Mouse (Mus musculus) forebrain, embryonic 14.5 days (tissue): ENCODE measurements at regions not wholly inside any gene's neighbourhood (a gene's known extent, or its start where the extent isn't known, plus 50 kb on each side); places are given as distances from the start of the nearest gene placed in this dataset.

ENCODE experiments used
- ATAC-seq: fragments of 200-750 bp; cut with Nextera tagmentation; 2 replicates; pipeline ENCODE4 v1.8.0; 2017; ENCODE audit warnings: mild to moderate bottlenecking, moderate library complexity
- DNase-seq: peaks from one replicate; pipeline ENCODE4 v3.0.0-alpha.2; 2015; ENCODE audit warnings: low spot score
- H3K27ac ChIP-seq: fragments of 300-500 bp; sonication (generic); 2 replicates; pipeline ENCODE4 v1.5.1; 2014; ENCODE audit warnings: low read depth, mild to moderate bottlenecking, control low read depth, low read length, moderate library complexity
- H3K27me3 ChIP-seq: fragments of 300-500 bp; sonication (generic); replicated peaks from 2 replicates; pipeline ENCODE4 v1.6.1; 2014; ENCODE audit warnings: low read length, control low read depth, mixed read lengths; ENCODE audit not compliant: control insufficient read depth, insufficient read depth
- H3K36me3 ChIP-seq: fragments of 300-500 bp; sonication (generic); 2 replicates; pipeline ENCODE4 v1.6.1; 2014; ENCODE audit warnings: low read length, control low read depth; ENCODE audit not compliant: control insufficient read depth, insufficient read depth
- H3K4me1 ChIP-seq: fragments of 300-500 bp; sonication (generic); 2 replicates; pipeline ENCODE4 v1.6.1; 2014; ENCODE audit warnings: antibody characterized with exemption, low read length, control low read depth; ENCODE audit not compliant: control insufficient read depth, insufficient read depth
- H3K4me2 ChIP-seq: fragments of 300-500 bp; sonication (generic); 2 replicates; pipeline ENCODE4 v1.6.1; 2014; ENCODE audit warnings: mild to moderate bottlenecking, control low read depth, low read length
- H3K4me3 ChIP-seq: fragments of 300-500 bp; sonication (generic); 2 replicates; pipeline ENCODE4 v1.5.1; 2014; ENCODE audit warnings: low read depth, low read length, control low read depth
- H3K9ac ChIP-seq: fragments of 300-500 bp; sonication (generic); 2 replicates; pipeline ENCODE4 v1.6.1; 2014; ENCODE audit warnings: mild to moderate bottlenecking, low read length, control low read depth, moderate library complexity
- H3K9me3 ChIP-seq: fragments of 300-500 bp; sonication (generic); replicated peaks from 2 replicates; pipeline ENCODE4 v1.6.1; 2016; ENCODE audit warnings: low read length, control low read depth, mixed read lengths; ENCODE audit not compliant: control insufficient read depth
- WGBS: fragments of 180-500 bp; shearing (Covaris S2); extraction: QIAGEN DNeasy Blood & Tissue Kit; methylation state at CpG from one replicate; pipeline ENCODE4 v1.1.7; 2014; 5-methylcytosine and 5-hydroxymethylcytosine counted together

DNA sequence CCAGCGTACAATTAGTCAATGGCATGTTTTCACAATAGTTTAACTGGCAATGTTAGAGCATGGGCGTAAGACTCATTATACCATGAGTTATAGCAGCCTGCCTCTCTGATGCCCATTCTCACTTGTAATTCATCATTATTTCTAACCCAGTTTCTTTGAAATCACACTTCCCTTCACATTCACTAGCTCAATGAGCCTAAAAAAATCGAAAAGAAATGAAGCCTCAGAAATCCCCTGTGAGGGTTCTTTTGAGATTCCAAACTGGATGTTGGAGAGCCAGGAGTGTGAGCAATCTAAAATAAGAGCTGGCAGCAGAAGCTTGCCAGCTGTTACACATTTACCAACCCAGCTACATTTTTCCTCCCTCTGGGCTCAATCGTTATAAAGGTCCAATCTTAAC, 93.9 kb upstream of the Cav2 start:
- peak; percentile 94 for ATAC-seq
- WGBS, result 5% methylated on average over 4 of the region's 4 CpGs
- H3K27ac ChIP-seq, result no peak overlapping the region

GRCm38 (mm10) chr6:17195538-17195937, 85.4 kb upstream of the Cav2 start:
- Histone ChIP-seq H3K9ac (no peak overlapping the region), H3K4me2 (no peak overlapping the region), H3K27ac (no peak overlapping the region), H3K36me3 (no peaks in the 10 kb centered on the region), H3K27me3 (no peaks in the 10 kb centered on the region), H3K9me3 (no peaks in the 10 kb centered on the region), H3K4me3 (no peak overlapping the region), H3K4me1 (no peaks in the 10 kb centered on the region)
- ATAC-seq (no peak), DNase-seq (no peak)
- WGBS, result 60% methylated on average over 4 of the region's 4 CpGs

More for the DNA sequence above, 93.9 kb upstream of the Cav2 start:
- Histone ChIP-seq H3K9me3 (no peaks in the 10 kb centered on the region), H3K27me3 (no peaks in the 10 kb centered on the region), H3K9ac (no peak overlapping the region), H3K4me1 (peaks cover 11% of the 10 kb centered on the region), H3K4me2 (no peak overlapping the region), H3K36me3 (no peaks in the 10 kb centered on the region), H3K4me3 (no peak overlapping the region)
- peak; percentile 91 for DNase-seq

GRCm38 (mm10) chr6:17197728-17198397, 83.1 kb upstream of the Cav2 start:
- Histone ChIP-seq H3K36me3 (no peaks in the 10 kb centered on the region), H3K4me2 (no peak overlapping the region), H3K9ac (no peak overlapping the region), H3K9me3 (no peaks in the 10 kb centered on the region), H3K27me3 (no peaks in the 10 kb centered on the region), H3K4me3 (no peak overlapping the region), H3K27ac (no peak overlapping the region), H3K4me1 (no peaks in the 10 kb centered on the region)
- ATAC-seq, result no peak
- 79% methylated on average over 18 of the region's 18 CpGs for WGBS
- no peak for DNase-seq

DNA sequence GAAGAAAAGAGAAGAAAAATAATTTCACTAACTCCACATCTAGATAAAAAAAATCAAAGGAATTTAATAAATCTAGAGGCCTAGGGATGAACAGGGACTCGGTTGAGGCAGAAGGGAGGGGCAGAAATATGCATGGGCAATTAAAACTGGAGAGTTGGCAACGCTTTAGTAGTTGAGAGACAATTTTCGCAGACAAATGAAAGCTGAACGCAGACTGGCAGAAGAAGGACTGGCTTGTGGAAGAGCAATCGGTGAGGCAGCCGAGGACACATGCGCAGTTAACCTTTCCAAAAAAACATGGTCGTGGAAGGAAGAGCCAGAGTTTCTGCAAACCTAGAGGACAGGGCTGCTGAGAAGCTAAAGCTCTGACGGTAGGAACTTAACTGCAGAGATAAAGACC, 82.1 kb upstream of the Cav2 start:
- ATAC-seq, result 0 out of 2 replicates have a peak, but pooled peaks have one; percentile 13

GRCm38 (mm10) chr6:17201916-17202636, 78.9 kb upstream of the Cav2 start:
- H3K27me3 ChIP-seq, result no peaks in the 10 kb centered on the region
- H3K4me1 ChIP-seq, result no peaks in the 10 kb centered on the region
- no peak overlapping the region for H3K9ac ChIP-seq
- H3K9me3 ChIP-seq, result no peaks in the 10 kb centered on the region
- DNase-seq (no peak), ATAC-seq (no peak)
- H3K36me3 ChIP-seq, result no peaks in the 10 kb centered on the region
- H3K27ac ChIP-seq, result no peak overlapping the region
- no peak overlapping the region for H3K4me2 ChIP-seq
- no peak overlapping the region for H3K4me3 ChIP-seq
- WGBS, result 86% methylated on average over 6 of the region's 6 CpGs

More for the DNA sequence above, 82.1 kb upstream of the Cav2 start:
- Histone ChIP-seq H3K9me3 (no peaks in the 10 kb centered on the region), H3K4me1 (no peaks in the 10 kb centered on the region), H3K27me3 (no peaks in the 10 kb centered on the region), H3K36me3 (no peaks in the 10 kb centered on the region), H3K27ac (no peak overlapping the region), H3K4me2 (no peak overlapping the region), H3K4me3 (no peak overlapping the region), H3K9ac (no peak overlapping the region)
- peak; percentile 53 for DNase-seq
- WGBS, result 59% methylated on average over 9 of the region's 9 CpGs

DNA sequence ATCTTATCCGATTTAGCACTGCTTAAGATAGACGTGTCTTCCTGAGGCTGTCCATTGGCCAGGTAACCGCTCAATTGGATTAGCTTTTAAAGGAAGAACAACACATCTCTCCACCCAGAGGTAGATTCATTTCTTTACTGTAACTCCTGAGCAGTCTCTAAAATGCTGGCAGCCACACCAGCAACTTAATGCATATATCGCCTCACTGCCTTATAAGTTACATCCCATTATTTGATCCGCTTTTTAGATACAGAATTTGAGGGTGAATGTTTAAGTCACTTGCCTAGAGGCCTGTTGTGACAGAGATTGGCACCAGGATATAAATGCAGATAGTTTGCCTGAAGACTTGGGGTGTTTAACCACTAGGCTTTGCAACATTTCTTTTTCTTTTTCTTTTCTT, 77.7 kb upstream of the Cav2 start:
- DNase-seq (no peak), ATAC-seq (no peak)
- H3K9ac ChIP-seq, result no peak overlapping the region
- H3K9me3 ChIP-seq, result no peaks in the 10 kb centered on the region
- 95% methylated on average over 5 of the region's 5 CpGs for WGBS
- no peaks in the 10 kb centered on the region for H3K27me3 ChIP-seq
- H3K27ac ChIP-seq, result no peak overlapping the region
- no peak overlapping the region for H3K4me3 ChIP-seq
- H3K4me2 ChIP-seq, result no peak overlapping the region
- H3K4me1 ChIP-seq, result no peaks in the 10 kb centered on the region
- H3K36me3 ChIP-seq, result no peaks in the 10 kb centered on the region

GRCm38 (mm10) chr6:17203900-17204686, 76.9 kb upstream of the Cav2 start:
- Histone ChIP-seq H3K9me3 (no peaks in the 10 kb centered on the region), H3K27ac (no peak overlapping the region), H3K36me3 (no peaks in the 10 kb centered on the region), H3K4me2 (no peak overlapping the region), H3K4me3 (no peak overlapping the region), H3K9ac (no peak overlapping the region), H3K4me1 (no peaks in the 10 kb centered on the region), H3K27me3 (no peaks in the 10 kb centered on the region)
- DNase-seq (peak; percentile 34), ATAC-seq (peak; percentile 55; the same call in 1 of the 2 replicates)
- 26% methylated on average over 9 of the region's 9 CpGs for WGBS

- no peak for DNase-seq
- Histone ChIP-seq H3K4me2 (no peak overlapping the region), H3K27me3 (no peaks in the 10 kb centered on the region), H3K9me3 (no peaks in the 10 kb centered on the region), H3K4me3 (no peak overlapping the region), H3K9ac (no peak overlapping the region), H3K27ac (no peak overlapping the region), H3K36me3 (no peaks in the 10 kb centered on the region), H3K4me1 (no peaks in the 10 kb centered on the region)
- WGBS, result 95% methylated on average over 3 of the region's 3 CpGs
- ATAC-seq, result no peak
Measured at GRCm38 (mm10) chr6:17206932-17207331, 74.1 kb upstream of the Cav2 start.
